Mouse (Mus musculus) MEL-GATA-1-ER (cell line): Measurements from ENCODE around the gene Unc93b1.
A peak's percentile ranks its signal among the peaks of the same experiment; 100 is the strongest.

Source experiments
- DNase-seq: peaks from one replicate; pipeline ENCODE4 v3.0.0-alpha.2; 2012; ENCODE audit warnings: low read depth; ENCODE audit errors: extremely low read depth

Unc93b1 gene

GRCm38 (mm10) chr19:3935032-3935895 lies at the start of gene Unc93b1:
TSS of gene Unc93b1 (plus strand) at chr19:3935186.
- DNase-seq: peak; percentile 74

GRCm38 (mm10) chr19:3889096-3889495 lies 45.9 kb upstream of the Unc93b1 start:
- no peak for DNase-seq

GRCm38 (mm10) chr19:3890181-3890580 lies 44.8 kb upstream of the Unc93b1 start:
- no peak for DNase-seq

- no peak for DNase-seq
Observed at GRCm38 (mm10) chr19:3893545-3894116, 41.4 kb upstream of the Unc93b1 start.

GRCm38 (mm10) chr19:3894294-3894693 lies 40.7 kb upstream of the Unc93b1 start:
- no peak for DNase-seq

GRCm38 (mm10) chr19:3895171-3895631 lies 39.8 kb upstream of the Unc93b1 start:
- DNase-seq: no peak

- no peak for DNase-seq
Observed at GRCm38 (mm10) chr19:3896208-3896607, 38.8 kb upstream of the Unc93b1 start.

GRCm38 (mm10) chr19:3897557-3897956 lies 37.4 kb upstream of the Unc93b1 start:
- DNase-seq: no peak

GRCm38 (mm10) chr19:3898952-3899351 lies 36.0 kb upstream of the Unc93b1 start:
- DNase-seq: no peak

GRCm38 (mm10) chr19:3899618-3900017 lies 35.4 kb upstream of the Unc93b1 start:
- DNase-seq: no peak

- DNase-seq: no peak
Observed at GRCm38 (mm10) chr19:3902966-3903365, 32.0 kb upstream of the Unc93b1 start.

GRCm38 (mm10) chr19:3903648-3904362 lies 31.2 kb upstream of the Unc93b1 start:
- no peak for DNase-seq

- DNase-seq: no peak
Observed at GRCm38 (mm10) chr19:3904363-3904675, 30.7 kb upstream of the Unc93b1 start.

- DNase-seq: peak; percentile 14
Observed at GRCm38 (mm10) chr19:3905261-3905969, 29.6 kb upstream of the Unc93b1 start.

GRCm38 (mm10) chr19:3906326-3906725 lies 28.7 kb upstream of the Unc93b1 start:
- DNase-seq: no peak

GRCm38 (mm10) chr19:3906795-3907786 lies 27.9 kb upstream of the Unc93b1 start, which contains the start of gene Tcirg1:
TSS of gene Tcirg1 (minus strand) at chr19:3907133.
- DNase-seq: peak; percentile 31

- DNase-seq: no peak
Observed at GRCm38 (mm10) chr19:3907876-3908660, 26.9 kb upstream of the Unc93b1 start.

- DNase-seq: no peak
Observed at GRCm38 (mm10) chr19:3910206-3910605, 24.8 kb upstream of the Unc93b1 start.
